Mouse (Mus musculus) kidney, embryonic 14.5 days (tissue): Measurements from ENCODE around the gene Gm44511. TPM values are rescaled to one million over a fixed set of nuclear protein-coding genes. Genes with fewer than 3 reads are reported as not detected.
"Not testable (repeated sequence)": the region's sequence is repeated elsewhere in the genome, so short reads cannot be mapped to it uniquely, and the experiment has no call there.

ENCODE experiments used
- ATAC-seq: fragments of 200-750 bp; cut with Nextera tagmentation; 2 replicates; pipeline ENCODE4 v1.8.0; 2017; ENCODE audit warnings: moderate number of reproducible peaks, mild to moderate bottlenecking, moderate TSS enrichment, moderate library complexity; ENCODE audit not compliant: low FRiP score, low TSS enrichment
- H3K27ac ChIP-seq: fragments of 300-500 bp; sonication (generic); 2 replicates; pipeline ENCODE4 v1.5.1; 2014; ENCODE audit warnings: low read depth, mild to moderate bottlenecking, low read length, moderate library complexity, mixed read lengths
- H3K27me3 ChIP-seq: fragments of 300-500 bp; sonication (generic); 2 replicates; pipeline ENCODE4 v1.6.1; 2014; ENCODE audit warnings: mild to moderate bottlenecking, low read length; ENCODE audit not compliant: control insufficient read depth, insufficient read depth
- H3K36me3 ChIP-seq: fragments of 300-500 bp; sonication (generic); 2 replicates; pipeline ENCODE4 v1.6.1; 2014; ENCODE audit warnings: low read length, mixed read lengths; ENCODE audit not compliant: control insufficient read depth, insufficient read depth
- H3K4me1 ChIP-seq: fragments of 300-500 bp; sonication (generic); 2 replicates; pipeline ENCODE4 v1.6.1; 2014; ENCODE audit warnings: low read length, mixed read lengths; ENCODE audit not compliant: control insufficient read depth, insufficient read depth
- H3K4me2 ChIP-seq: fragments of 300-500 bp; sonication (generic); replicated peaks from 2 replicates; pipeline ENCODE4 v1.6.1; 2014; ENCODE audit warnings: low read depth, mild to moderate bottlenecking, low read length
- H3K4me3 ChIP-seq: fragments of 300-500 bp; sonication (generic); 2 replicates; pipeline ENCODE4 v1.5.1; 2014; ENCODE audit warnings: mild to moderate bottlenecking, low read length
- H3K9ac ChIP-seq: fragments of 300-500 bp; sonication (generic); 2 replicates; pipeline ENCODE4 v1.6.1; 2014; ENCODE audit warnings: low read depth, mild to moderate bottlenecking, low read length, moderate library complexity
- H3K9me3 ChIP-seq: fragments of 300-500 bp; sonication (generic); 2 replicates; pipeline ENCODE4 v1.6.1; 2016; ENCODE audit warnings: low read length; ENCODE audit not compliant: control insufficient read depth
- WGBS: fragments of 180-500 bp; shearing (Covaris S2); extraction: QIAGEN DNeasy Blood & Tissue Kit; methylation state at CpG from one replicate; pipeline ENCODE4 v1.1.7; 2014; 5-methylcytosine and 5-hydroxymethylcytosine counted together
- polyA plus RNA-seq: library from polyadenylated mRNA; unstranded; fragments of >200 nt; fragmentation: Nextera tagmentation; extraction: Ambion mirVana; gene quantifications from 2 replicates; pipeline ENCODE4 v1.2.1, GENCODE M21; 2014

Gm44511 gene
- polyA plus RNA-seq, 1 experiment from 2014 or later = not detected

- 90% methylated on average over 5 of the region's 5 CpGs for WGBS
- Histone ChIP-seq H3K4me2 (no peak overlapping the region), H3K27me3 (no peaks in the 10 kb centered on the region), H3K27ac (no peak overlapping the region), H3K4me3 (no peak overlapping the region), H3K36me3 (no peaks in the 10 kb centered on the region), H3K4me1 (no peaks in the 10 kb centered on the region), H3K9me3 (no peaks in the 10 kb centered on the region), H3K9ac (no peak overlapping the region)
- no peak for ATAC-seq
These were observed 17.6 kb downstream of the Gm44511 start for GRCm38 (mm10) chr6:128808532-128808931.

DNA sequence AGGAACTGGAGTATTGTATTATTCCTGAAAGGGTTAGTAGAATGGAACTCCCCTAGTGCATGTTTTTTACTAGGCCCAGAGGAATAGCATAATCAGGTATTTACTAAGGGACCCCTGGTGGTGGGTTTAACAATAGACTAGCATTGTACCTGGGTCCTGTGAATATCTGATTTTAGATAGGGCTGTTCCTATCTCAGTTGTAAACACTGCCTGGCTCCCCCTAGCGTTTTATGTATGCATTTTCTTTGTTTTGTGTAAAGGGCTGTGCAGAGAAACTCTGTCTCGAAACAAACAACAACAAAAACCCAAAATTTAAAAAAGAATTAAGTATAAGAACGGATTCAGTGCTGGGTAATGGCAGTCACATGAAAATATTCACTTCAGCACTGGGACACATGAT is 19.1 kb downstream of the Gm44511 start:
- WGBS = 78% methylated on average over 3 of the region's 3 CpGs
- Histone ChIP-seq H3K36me3 (no peaks in the 10 kb centered on the region), H3K9me3 (no peaks in the 10 kb centered on the region), H3K27me3 (no peaks in the 10 kb centered on the region), H3K9ac (no peak overlapping the region), H3K4me3 (no peak overlapping the region), H3K4me1 (no peaks in the 10 kb centered on the region), H3K4me2 (no peak overlapping the region), H3K27ac (no peak overlapping the region)
- no peak for ATAC-seq

DNA sequence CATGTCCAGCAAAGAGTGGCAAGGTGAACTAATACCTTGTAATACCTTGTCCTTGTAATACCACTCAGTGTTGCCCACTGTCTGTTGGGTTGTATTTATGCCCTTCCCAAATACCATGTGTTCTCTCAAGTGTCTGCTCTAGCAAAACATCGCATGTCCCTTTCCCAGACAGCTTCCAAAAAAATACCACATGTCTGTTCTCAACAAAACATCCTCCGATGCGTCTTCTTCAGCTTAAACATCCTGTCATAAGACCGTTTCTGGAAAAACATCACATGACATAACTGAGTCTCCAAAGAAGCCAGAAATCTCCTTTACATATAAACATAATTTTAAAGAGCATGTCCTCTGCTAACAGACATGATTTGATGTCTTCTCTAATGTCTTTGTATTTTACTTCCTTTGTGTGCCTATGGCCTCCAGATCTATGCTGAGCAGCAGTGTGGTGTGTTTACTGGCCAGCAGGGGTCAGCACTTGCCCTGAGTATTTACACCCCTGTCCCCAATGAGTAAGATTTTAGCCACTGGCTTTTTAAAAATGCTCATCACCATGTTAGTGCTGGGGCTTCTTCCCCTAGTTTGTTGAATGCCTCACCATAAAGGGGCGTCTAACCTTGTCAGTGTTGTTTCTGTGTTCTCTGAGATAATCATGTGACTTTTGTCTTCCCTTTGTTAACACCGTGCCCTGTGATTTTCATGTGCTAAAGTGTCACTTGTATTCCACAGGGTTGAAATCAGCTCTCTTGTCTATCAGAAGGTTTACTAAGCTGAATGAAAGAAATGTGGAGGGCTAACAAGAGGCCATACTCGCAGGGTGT is 21.1 kb downstream of the Gm44511 start:
- H3K4me2 ChIP-seq, H3K36me3 ChIP-seq, H3K9me3 ChIP-seq, H3K4me3 ChIP-seq, H3K9ac ChIP-seq, H3K27ac ChIP-seq, ATAC-seq, H3K4me1 ChIP-seq, H3K27me3 ChIP-seq: not testable (repeated sequence)
- 63% methylated on average over 7 of the region's 7 CpGs for WGBS

DNA sequence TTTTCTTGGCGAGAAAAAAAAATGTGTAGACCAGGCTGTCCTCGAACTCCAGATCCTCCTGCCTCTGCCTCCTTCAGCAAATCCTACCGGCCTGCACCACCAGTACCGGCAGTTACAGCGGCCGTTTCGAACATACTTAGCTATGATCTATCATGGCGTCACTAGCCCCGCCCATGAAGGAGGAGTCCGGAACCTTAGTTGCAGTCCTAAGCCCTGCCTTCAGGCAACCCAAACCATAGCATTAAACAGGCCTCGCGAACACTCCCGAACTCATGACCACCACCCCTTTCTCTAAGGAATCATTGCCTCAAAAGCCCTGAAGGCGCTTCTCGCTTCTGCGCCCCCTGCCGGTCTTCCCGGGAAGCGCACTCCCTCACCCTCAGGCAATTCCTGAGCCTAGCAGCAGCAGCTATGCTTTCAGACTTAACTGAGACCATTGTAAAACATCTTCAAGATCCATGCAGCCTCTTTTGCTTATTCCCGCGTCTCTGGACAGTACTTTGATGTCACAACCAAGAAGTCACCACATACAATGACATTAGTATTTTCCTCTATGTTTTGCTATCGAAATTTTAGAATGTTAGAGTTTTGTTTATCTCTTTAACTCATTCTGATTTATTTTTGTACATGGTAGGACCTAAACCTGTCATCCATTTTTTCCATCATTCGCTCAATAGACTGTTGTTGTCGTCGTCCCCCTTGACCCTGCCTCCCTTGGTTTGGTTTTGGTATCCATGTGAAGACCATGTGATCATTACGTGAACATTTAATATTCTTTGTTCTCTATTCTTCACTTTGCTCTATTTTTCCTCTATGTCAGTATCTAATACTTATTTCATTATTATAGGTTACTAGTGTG is 22.9 kb downstream of the Gm44511 start:
- H3K27ac ChIP-seq = no peak overlapping the region
- peak overlapping the region; percentile 52 for H3K4me3 ChIP-seq
- H3K4me2 ChIP-seq = peak overlapping the region; percentile 55
- H3K36me3 ChIP-seq = no peaks in the 10 kb centered on the region
- WGBS = 7% methylated on average over 26 of the region's 26 CpGs
- ATAC-seq = peak; percentile 95
- peak overlapping the region; percentile 58; the same call in 1 of the 2 replicates for H3K9ac ChIP-seq
- H3K4me1 ChIP-seq = no peaks in the 10 kb centered on the region
- no peaks in the 10 kb centered on the region for H3K9me3 ChIP-seq
- H3K27me3 ChIP-seq = no peaks in the 10 kb centered on the region

GRCm38 (mm10) chr6:128802557-128802956 is 23.6 kb downstream of the Gm44511 start:
- H3K27me3 ChIP-seq = no peaks in the 10 kb centered on the region
- 11% methylated on average over 10 of the region's 10 CpGs for WGBS
- no peaks in the 10 kb centered on the region for H3K9me3 ChIP-seq
- peak overlapping the region; percentile 55 for H3K4me2 ChIP-seq
- peak overlapping the region; percentile 58 for H3K9ac ChIP-seq
- peaks cover 6% of the 10 kb centered on the region; the same call in 1 of the 2 replicates for H3K4me1 ChIP-seq
- H3K4me3 ChIP-seq = peak overlapping the region; percentile 52
- ATAC-seq = peak; percentile 39
- H3K36me3 ChIP-seq = no peaks in the 10 kb centered on the region
- 0 out of 2 replicates have a peak overlapping the region, but pooled peaks have one; percentile 37 for H3K27ac ChIP-seq

DNA sequence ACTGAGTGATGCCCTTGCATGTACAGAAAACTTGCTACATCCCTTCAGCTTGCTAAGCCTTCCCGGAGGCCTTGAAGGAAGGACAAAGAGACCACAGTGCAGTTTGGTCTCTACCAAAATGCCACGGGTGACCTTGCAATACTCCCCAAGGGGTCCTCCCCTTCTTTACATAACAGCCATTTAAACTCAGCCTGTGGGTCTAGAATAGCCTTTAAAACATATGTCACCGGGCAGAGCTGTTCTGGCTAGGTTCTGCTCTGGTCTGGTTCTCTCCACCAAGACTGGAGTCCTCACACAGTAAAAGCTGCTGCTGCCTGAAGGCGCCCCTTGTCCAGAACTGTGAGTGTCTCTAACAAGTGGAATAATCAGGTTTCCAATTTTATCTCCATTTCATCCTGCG is 25.4 kb downstream of the Gm44511 start:
- not testable (repeated sequence) for H3K9ac ChIP-seq, H3K4me1 ChIP-seq, ATAC-seq, H3K4me3 ChIP-seq, H3K36me3 ChIP-seq, H3K27me3 ChIP-seq, H3K27ac ChIP-seq, H3K4me2 ChIP-seq, H3K9me3 ChIP-seq
- 84% methylated on average over 5 of the region's 5 CpGs for WGBS

DNA sequence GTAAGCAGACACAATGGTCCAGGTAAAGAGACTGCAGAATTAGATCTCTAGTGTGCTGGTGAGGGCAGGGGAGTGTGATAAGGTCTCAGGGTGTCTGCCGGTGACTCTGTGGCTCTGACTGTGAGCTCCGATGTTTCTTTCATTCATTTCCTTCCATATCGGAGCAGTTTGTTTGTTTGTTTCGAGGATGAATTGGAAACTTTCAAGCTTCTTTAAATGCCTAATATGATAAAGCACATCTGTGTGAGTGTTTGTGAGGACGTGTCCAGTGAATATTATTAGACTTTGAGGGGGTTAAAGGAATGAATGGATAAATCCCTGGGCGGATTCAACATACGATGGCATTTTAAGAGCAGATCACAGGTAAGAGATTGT is 26.2 kb downstream of the Gm44511 start:
- WGBS = 25% methylated on average over 7 of the region's 7 CpGs
- H3K4me3 ChIP-seq = peak overlapping the region; percentile 62
- no peaks in the 10 kb centered on the region for H3K27me3 ChIP-seq
- no peaks in the 10 kb centered on the region for H3K36me3 ChIP-seq
- no peak for ATAC-seq
- peaks cover 6% of the 10 kb centered on the region; the same call in 1 of the 2 replicates for H3K4me1 ChIP-seq
- H3K27ac ChIP-seq = no peak overlapping the region
- H3K9ac ChIP-seq = peak overlapping the region; percentile 40; the same call in 1 of the 2 replicates
- H3K9me3 ChIP-seq = no peaks in the 10 kb centered on the region
- peak overlapping the region; percentile 41 for H3K4me2 ChIP-seq

GRCm38 (mm10) chr6:128799144-128799895 is 26.8 kb downstream of the Gm44511 start:
- H3K27me3 ChIP-seq, H3K36me3 ChIP-seq, H3K9me3 ChIP-seq, H3K4me1 ChIP-seq: not testable (repeated sequence)
- peak; percentile 68 for ATAC-seq
- Histone ChIP-seq H3K4me3 (peak overlapping the region; percentile 62), H3K9ac (peak overlapping the region; percentile 61), H3K4me2 (peak overlapping the region; percentile 49), H3K27ac (peak overlapping the region; percentile 81; the same call in 1 of the 2 replicates)
- WGBS = under 1% methylated on average over 48 of the region's 49 CpGs
